Mouse (Mus musculus): ENCODE data around the gene Rnpep. TPM values are rescaled to one million over a fixed set of nuclear protein-coding genes. Genes with fewer than 3 reads are reported as not detected.

Gene Rnpep
- 30.6 and 39.7 TPM in 2 replicates for polyA plus RNA-seq (2012; rRNA removed; ENCODE audit: low replicate concordance)

DNA sequence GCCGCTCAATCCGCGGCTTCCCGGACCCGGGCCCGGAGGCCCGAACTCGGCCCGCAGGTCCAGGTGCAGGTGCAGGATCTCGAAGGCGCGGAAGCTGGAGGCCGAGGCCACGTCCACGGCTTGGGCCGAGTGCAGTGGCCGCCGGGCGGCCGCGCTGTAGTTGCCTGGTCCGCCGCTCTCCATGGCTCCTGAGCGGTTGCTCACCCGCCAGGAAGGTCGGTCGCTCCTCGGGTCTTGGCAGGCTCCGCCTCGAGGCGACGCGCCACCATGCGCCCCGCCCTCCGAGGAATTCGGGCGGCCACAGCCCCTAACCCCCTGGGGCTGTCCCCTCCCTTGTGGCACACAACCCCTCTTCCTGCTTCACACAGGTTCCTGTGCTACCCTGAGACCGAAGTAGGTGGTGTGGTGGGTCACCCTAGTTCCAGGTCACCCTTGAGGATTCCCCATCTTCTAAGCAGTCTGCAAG lies at the start of gene Rnpep:
Rnpep (minus strand) TSS at position 259 of the 466 bp plus-strand sequence.

DNA sequence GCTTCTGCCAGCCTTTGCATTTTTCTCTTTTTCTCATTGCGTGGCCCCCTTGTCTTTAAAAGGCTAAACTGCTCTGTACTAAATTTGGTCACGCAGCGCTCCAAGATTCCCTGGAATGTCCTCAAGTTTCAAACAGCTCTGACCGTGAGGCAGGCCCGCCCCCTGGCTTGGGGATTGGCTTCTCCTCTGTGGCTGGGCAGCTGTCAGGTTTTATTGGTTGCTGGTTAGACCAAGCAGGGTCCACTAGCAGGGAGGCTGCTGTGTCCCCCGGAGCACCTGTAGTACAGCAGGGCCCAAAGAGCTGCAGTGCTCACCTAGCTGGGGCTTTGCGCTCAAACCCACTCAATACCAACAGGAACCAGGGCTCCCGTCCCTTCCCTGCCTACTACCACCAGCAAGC lies 40.7 kb upstream of the Rnpep start, which contains the start of gene Lmod1:
Lmod1 (plus strand) TSS at position 237 of the 400 bp plus-strand sequence.

DNA sequence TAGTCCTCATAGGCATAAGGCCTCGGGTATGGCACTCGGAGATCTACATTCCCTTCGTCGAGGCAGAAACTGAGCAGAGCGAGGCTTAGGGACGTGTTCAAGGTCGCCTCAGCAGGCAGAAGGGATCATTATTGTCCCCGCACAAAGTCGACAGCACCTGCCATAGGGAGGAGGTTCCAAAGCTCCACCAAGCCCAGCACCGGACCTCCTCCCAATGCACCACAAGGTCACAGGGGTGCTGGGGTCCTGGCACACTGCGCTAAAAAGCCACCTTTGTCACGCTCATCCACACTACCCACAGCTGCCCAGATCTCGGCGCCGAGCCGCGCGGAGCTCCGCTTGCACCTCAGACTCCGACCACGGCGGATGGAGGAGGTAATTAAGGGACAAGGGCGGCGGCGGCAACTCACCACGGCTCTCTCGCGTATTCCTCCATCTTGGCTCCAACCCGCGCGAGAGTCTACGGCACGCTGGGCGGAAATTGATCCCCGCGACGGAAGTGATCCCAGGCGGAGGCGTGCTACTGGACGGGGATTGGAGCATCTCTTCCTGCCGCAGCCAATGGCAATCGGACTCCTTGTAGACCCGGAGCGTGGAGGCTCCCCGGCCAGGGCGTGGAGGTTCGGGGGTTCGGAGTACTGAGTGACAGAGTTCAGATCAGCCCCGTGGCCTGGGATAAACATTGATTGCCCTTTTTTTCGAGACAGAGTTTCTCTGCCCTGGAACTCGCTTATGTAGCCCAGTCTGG lies 29.6 kb upstream of the Rnpep start, which contains the start of gene Timm17a:
Timm17a (minus strand) TSS at position 495 of the 748 bp plus-strand sequence.

DNA sequence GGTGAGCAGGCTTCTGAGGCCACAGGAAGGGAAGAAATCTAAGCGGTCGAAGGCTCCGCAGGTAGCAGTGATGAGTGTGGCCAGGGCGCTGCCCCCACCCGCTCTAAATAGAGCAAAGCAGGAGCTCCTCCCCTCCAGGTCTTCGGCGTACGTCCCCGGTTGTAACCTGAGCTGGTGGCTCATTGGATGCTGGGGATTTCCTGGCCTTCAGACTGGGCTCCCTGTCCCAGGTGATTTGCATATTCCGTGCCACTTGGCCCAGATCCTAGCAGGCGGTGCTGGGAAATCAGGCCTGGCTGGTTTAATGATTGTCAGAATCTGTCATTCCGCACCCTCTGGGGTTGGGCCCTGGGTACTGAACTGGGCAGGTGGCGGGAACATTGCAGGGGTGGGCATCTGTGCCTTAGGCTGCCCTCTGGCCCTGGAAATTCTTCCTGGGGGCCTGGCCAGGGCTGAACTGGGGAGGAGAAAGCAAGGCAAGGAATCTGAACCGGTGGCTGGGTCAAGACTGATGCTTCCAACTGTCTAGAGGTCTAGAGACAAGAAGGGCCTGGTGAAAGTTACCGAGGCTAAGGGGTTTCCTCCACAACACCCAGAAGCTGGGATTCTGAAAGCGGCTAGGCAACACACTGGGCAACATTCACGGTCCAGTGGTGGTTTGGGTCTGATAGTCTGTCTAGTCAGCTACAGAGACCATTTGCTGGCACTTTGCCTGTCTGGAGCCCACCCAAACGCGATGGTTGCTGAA lies 25.3 kb downstream of the Rnpep start, which contains the start of gene Elf3:
Elf3 (minus strand) TSS at position 189 of the 748 bp plus-strand sequence.

Other genes starting within 250 kb of the Rnpep start
- 4.1 and 7.5 TPM in 2 replicates for gene Lgr6, start 178.8 kb downstream of the Rnpep start, polyA plus RNA-seq (2012; rRNA removed; ENCODE audit: low replicate concordance)
- gene Ptpn7, start 151.4 kb downstream of the Rnpep start, polyA plus RNA-seq (2012; rRNA removed; ENCODE audit: low replicate concordance) = 19.9 and 35.9 TPM in 2 replicates
- gene Arl8a, start 137.3 kb downstream of the Rnpep start, polyA plus RNA-seq (2012; rRNA removed; ENCODE audit: low replicate concordance) = 57.8 and 68.0 TPM in 2 replicates
- gene Gpr37l1, start 116.4 kb downstream of the Rnpep start, polyA plus RNA-seq (2012; rRNA removed; ENCODE audit: low replicate concordance) = 1.7 and 3.4 TPM in 2 replicates
- gene Elf3, start 25.5 kb downstream of the Rnpep start, polyA plus RNA-seq (2012; rRNA removed; ENCODE audit: low replicate concordance) = 12.2 and 13.0 TPM in 2 replicates
- 41.8 and 108 TPM in 2 replicates for gene Timm17a, start 29.7 kb upstream of the Rnpep start, polyA plus RNA-seq (2012; rRNA removed; ENCODE audit: low replicate concordance)
- 6.0 and 14.6 TPM in 2 replicates for gene Lmod1, start 40.7 kb upstream of the Rnpep start, polyA plus RNA-seq (2012; rRNA removed; ENCODE audit: low replicate concordance)
- 16.4 and 81.4 TPM in 2 replicates for gene Shisa4, start 91.2 kb upstream of the Rnpep start, polyA plus RNA-seq (2012; rRNA removed; ENCODE audit: low replicate concordance)
- 109 and 182 TPM in 2 replicates for gene Ipo9, start 146.4 kb upstream of the Rnpep start, polyA plus RNA-seq (2012; rRNA removed; ENCODE audit: low replicate concordance)

Measured in mammary gland, adult 2 months (tissue).